Mouse (Mus musculus): ENCODE data around the gene Cradd.

Gene Cradd

DNA sequence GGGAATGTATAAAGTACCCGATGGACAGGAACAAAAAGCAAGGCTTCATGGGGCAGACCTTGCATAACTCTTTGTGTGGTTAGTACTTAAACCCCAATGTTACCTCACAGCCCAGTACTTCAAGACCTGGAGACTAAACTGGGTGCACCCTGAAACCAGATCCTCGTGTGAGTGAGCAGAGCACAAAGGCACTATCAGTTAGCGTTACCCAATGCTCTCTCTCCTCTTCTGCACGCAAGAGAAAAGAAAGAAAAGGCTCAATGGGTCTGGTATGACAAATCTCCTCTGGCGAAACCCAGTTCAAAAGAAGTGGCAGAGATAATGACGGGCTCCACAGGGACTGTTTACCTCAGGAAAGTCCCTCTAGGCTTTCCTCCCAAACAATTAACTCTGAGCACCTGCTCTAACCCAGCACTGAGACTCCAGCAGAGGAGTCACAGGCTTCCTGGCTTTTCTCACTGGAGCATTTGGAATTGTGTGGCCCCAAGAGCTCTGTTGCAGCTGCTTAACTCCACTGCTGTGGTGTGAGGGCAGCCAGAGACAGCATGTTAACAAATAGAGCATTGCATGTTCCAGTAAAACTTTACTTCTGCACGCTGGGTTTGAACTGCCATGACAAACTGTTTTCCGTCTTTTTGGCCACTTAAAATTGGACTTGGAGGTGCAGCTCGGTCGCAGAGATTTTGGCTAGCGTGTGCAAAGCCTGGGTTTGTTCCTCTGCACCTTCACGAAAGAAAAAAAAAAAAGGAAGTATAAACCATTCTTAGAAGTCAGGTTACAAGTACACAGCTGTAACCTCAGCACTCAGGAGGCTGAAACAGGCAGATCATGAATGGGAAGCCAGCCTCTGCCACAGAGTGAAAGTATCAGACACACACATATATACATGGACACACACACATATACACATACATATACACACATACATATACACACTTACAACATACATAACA is 21.4 kb downstream of the Cradd start:
- no peak for DNase-seq

DNA sequence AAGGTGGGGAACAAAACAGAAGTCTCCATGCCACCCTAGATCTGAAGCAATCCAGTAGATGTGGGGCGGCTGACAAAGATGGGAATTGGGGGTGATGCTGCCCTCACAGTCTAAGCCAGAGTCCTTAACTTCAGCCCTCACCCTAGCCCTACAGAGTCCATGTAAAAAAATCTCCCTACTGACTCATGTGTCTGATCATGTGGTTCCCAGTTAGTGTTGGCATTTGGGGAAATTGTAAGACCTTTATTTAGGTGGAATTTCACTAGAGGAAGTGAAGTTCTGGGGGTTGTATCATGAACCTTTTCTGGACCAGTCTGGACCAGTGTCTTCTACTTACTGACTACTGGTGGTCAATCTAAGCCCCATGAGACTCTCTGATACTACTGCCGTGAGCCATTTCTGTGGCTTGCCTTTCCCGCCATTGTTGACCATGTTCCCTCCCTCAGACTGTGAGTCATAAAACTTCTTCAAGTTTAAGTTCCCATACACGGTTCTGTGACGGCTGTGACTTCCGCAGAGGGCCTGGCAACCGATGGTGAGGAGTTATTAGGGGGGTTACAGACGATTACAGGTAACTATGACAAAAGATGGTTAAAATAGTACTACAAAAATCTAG is 23.6 kb downstream of the Cradd start:
- no peak for DNase-seq

DNA sequence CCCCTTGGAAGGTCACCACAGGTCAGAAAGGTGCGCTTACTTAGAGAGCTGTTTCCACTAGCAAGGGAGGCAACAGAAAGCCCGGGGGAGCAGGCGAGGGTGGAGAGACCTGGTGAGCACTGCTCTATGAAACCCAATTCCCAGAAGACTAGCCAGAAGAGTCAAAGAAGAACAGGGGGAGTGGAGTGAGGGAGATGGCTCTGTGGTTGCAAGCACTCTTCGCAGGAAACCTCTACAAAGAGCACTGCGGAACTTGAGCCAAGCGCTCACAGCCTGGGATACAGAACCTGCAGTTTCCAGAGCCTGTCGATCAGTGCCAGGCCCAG is 24.2 kb downstream of the Cradd start:
- DNase-seq: no peak

DNA sequence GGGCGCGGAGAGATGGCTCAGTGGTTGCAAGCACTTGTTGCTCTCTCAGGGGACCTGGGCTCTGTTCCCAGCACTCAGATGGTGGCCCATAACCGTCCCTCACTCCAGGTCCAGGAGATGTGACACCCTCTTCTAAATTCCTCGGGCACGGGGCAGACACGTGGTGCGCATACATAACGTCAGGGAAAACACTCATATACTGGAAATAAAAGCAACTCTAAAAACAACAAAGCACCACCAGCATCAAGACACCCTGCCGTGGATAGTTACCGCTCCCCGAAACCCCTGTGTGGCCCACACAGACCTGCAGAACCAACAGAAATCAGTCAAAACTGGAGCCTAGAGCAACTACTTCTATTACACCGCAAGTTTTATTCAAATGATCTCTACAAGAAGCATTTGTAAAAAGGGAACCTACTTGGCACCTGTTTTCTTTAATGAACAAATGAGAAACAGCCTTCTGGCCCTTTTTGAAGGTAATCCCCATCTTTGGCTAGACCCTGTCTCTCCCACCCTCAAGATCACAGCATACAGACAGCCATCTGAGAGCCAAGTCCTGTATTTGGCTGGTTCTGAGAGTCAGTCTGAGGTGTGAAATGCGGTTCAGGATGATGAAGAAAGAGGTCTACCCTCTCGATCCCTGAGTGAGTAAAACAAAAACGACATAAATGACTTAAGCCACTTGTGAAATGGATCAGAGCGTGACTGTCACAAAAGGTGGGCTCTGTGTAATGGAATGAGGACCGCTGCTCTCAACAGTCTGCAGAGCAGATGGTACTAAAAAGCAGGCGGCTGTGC is 24.7 kb downstream of the Cradd start:
- no peak for DNase-seq

DNA sequence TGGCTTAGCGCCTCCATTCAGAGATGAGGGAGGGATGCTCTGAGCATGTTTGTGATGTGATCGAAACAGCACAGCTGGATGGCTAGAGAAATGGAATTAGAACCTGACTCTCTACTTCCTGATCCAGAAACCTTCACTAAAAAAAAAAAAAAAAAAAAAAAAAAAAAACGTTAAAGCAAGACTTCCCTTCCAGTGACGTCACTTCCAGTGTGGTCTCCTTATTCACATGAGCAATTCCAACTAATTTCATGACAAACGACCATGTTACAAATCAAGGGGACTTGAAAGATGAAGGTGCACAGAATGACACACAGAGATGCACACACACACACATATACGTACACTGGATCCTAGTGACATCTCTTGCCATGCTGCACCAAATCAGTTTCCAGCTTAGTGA is 25.4 kb downstream of the Cradd start:
- DNase-seq: no peak

DNA sequence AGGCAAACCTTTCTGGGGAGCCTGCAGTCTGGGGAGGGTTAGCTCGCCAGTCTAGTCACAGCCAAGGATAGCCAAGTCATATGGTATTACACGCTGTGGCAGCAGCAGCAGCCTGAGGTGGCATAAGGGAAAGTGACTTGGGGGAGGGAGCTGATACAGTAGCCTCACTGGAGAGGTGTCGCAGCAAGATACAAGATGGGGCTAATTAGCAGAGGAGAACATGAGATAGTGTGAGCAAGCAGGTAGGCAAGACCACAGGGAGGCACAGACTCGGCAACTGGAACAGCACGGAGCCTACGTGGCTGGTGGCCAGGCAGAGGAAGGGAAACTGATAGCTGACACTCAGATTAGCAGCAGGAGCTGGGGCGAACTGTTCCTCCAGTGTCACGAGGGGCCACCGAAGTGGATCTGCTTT is 26.2 kb downstream of the Cradd start:
- DNase-seq: no peak

DNA sequence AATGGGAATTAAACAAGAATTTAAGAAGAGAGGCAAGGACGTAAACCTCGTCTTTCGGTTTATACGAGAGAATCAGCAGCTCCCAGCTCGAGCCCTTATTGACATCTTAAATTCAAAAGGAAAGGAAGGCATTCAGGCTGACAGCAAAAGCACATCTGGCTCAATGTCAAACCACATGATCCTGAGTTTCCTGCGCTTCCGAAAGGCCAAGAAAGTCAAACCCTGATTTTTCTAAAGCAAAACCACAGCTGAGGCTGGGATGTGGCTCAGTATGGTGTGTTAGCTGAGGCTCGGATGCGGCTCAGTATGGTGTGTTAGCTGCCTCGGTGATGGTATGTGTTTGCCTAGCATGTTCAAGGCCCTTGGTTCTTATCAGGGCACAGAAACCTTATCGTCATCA is 26.9 kb downstream of the Cradd start:
- no peak for DNase-seq

DNA sequence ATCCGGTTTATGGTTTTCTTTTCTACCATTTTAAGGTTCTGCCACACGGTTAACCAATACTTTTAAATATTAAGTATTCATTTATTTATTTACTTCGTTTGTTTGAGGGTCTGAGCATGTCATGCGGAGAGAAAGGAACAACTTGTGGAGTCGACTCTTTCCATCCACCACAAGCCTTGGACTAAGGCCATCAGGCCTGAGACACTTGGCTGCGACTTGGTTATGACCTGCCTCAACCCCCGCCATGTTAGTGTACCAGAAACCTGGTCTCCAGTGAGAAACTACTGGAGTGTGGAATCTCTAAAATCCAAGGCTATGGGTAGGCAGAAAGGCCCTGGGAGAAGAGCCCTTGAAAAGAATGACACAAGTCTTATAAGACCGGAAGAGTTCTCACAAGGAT is 30.7 kb downstream of the Cradd start:
- DNase-seq: no peak

DNA sequence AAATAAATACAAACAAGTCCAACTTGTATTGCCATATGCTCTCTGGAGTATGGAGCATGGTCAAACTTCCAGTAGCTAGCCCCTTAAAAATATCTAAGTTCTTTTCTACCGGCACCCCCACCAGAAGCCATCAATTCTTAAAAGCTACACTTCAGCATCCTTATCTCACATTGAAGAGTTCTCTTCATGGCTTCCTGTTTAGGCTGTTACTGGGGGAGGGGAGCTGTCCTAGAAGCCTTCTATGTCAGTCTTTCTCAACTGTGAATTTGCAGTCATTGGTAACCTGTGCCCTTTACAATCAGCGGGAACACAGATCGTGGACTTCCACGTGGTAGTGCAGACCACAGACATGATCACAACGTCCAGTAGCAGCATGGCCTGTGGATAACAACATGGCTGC is 31.7 kb downstream of the Cradd start:
- no peak for DNase-seq

DNA sequence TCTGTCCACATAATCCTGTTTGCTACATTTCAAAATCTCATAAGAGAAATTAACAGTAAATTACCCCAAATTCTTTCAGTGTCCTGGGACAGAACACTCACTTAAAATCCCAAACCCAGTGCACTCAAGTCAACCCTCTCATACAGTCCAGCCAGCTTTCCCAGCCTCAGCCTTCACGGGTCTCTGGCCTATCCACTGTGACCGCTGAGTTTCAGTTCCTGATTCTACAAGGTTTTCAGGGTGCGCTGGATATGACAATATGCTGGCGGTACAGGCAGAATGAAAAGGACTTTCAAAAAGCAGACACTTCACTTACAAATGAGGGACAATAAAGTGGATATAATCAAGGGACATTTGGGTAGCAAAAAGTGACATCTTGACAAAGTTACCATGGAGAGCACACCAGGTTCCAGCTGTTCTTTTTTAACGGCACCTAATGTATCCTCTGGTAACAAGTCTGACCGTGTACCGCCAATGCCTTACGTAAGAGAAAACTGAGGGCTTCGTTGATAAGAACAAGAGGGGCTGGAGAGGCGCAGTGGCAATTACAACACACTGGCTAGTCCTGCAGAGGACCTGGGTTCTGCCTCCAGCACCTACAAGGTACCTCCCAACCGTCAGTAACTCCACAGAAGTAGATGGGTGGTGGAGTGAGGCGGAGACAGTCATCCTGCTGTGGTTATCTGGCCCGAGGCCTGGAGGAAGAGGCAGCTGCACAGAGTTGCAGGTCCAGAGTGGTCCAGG is 32.6 kb downstream of the Cradd start:
- no peak for DNase-seq

DNA sequence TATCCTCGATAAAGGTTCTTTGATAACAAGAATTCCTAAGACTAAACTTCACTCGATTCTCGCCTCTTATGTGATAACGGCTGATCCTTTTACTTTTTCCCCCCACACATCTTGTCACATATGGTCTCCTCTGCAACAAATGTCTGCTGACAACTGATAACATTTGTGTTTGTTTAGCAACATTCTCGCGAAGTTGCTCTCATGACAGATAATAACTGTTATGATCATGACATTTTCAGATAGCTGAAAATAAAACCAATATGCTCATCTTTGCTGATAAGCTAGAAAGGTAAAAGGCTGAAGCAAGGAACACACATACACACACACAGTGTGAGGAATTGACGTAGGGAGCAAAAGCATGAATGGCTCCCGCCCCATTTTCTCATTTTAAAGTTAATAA is 34.1 kb downstream of the Cradd start:
- no peak for DNase-seq

DNA sequence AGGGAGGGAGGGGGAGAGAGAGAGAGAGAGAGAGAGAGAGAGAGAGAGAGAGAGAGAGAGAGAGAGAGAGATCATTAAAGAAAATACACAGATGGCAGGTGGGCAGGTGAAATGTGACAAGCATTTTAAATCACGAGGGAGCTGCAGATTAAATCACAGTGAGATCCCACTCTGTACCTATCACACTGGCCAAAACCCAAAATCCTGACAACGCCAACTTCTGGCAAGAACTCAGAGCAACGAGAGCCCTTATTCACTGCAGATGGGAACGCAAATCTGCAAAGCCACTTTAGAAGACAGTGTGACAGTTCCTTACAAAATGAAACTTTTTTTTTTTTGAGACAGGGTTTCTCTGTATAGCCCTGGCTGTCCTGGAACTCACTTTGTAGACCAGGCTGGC is 35.7 kb downstream of the Cradd start:
- DNase-seq: no peak

DNA sequence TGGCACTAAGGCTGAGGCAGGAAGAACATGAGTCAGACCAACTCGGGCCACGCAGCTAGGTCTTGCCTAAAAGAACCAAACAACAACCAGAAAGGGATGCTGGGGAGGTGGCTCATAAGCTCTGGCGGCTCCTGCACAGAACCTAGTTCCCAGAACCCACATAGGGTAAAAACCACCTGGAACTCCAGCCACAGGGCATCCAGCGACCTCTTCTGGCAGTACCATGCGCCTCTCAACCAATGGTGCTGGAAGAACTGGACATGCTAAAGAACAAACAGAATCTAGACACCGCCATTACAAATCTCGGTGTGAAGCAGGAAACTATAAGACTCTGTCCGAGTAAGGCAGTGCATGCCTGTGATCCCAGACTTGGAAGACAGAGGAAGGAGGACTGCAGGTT is 36.6 kb downstream of the Cradd start:
- DNase-seq: no peak

DNA sequence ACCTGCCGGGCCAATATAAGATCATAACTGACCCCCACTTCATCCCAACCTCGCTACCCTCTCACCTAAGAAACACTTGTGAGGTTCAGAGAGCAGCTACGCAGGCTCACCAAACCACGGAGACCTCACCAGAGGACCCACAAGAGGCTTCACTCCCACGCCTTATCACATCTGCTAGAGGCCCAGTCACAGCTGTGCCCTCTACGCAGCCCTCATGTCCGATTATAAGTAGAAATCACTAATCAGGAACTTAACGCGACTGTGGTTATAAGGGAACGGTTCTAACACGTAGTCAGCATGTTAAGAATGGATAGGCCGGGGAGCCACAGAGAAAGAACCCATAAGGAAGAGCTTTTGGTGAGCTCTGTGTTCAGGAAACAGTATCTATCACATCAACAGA is 40.5 kb downstream of the Cradd start:
- DNase-seq: no peak

DNA sequence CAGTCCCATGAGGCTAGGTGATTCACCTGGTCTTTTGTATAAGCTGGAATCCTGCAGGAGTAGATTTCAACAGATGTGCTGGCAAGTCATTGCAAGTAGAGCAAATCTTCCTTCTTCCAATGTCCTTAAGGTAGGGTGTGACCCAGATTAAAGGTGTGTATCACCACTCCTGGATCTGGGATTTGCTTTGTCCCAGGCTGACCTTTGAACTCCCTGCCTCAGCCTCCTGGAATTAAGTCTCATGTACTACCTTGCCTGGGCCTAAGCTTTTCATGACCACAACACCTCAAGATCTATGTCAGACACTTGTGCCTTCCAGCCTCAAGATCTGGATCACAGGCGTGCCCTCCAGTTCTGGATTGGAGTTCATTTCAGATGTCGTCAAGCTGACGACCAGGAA is 41.9 kb downstream of the Cradd start:
- no peak for DNase-seq

DNA sequence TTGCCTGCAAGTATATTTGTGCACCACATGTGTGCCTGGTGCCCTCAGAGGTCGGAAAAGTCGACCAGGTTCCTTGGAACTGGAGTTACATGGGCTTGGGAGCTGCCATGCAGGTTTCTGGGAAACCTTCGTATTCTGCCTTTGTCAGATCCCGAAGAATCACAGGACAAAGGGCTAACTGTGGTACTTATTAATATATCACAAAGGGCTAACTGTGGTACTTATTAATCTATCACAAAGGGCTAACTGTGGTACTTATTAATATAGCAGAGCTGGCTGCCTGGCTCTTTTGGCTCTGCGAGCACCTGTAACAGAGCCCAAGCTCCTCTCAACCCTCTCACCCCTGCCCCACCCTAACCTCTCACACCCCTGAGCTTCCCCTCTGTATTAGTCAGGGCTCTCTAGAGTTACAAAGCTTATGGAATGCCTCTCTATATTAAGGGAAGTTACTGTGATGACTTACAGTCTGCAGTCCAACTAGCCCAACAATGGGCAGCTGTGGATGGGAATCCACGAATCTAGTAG is 42.4 kb downstream of the Cradd start:
- no peak for DNase-seq

DNA sequence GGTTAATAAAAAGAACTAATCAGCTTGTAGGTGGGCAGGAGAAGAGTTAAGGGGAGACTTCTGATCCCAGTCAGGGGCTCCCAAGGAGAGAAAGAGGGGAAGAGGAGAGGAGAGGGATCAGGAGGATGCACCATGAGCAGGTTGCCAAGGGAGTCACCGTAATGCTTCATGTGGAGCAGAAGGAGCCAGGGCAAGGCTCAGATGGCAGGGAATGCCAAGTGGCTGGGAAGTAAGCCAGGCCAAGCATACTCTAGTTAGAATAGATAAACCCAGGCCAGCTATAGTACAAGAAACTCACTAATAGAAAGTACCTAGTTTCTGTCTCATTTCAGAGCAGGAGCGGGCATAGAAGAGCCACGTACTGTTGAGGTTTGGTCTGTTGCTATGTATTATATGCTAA is 43.6 kb downstream of the Cradd start:
- DNase-seq: no peak

DNA sequence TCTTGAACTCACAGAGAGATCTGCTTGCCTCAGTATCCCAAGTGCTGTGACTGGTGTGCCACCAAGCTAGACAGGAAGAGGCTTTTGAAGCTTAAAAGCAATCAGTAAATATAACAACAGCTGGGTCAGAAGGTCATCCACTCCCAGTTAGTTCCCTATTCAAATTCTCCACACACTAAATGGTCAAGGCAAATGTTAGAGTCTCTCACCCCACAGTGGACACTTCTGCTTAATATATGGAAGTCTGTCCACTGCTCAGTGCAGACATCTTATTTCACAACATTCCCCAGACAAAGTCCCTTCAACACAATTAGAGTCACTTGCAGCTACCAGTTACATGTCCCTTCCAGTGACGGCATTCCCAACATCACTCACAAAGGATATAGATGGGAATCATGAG is 44.5 kb downstream of the Cradd start:
- no peak for DNase-seq

DNA sequence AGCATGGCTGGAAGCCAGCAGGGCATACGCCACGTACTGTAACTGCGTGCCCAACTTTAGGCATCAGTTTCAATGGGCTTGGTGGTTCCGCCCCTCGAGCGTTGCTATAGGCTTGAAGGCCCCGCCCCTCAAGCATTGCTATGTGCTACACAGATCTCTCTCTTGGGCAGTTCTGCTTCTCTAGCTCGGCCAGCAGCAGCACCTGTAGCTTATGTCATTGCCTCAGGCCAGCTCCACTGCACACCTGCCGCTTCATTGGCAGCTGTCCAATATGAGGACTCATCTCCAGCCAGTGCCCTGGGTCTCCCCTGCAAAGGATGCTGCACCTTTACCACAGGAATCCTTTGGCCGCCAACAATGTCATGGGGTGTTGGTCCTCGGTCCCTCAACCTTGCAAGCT is 45.8 kb downstream of the Cradd start:
- DNase-seq: no peak

DNA sequence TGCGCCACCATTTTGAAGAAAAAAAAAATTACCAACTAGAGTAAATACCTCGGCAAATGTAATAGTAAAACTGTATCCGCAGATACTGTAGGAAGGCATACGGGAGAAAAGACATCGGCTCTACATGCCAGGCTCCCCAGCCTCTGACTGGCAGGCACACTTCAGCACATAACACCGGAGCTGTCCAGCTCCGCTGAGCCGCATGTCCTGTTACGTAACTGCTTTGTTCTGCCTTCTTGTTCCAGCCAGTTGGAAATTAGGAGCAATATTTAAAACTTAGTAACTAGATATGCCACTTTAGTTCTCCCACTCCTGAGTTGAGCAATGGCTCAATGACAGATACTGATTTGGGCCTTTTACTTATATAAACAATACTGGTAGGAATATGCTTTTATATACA is 48.4 kb downstream of the Cradd start:
- no peak for DNase-seq

DNA sequence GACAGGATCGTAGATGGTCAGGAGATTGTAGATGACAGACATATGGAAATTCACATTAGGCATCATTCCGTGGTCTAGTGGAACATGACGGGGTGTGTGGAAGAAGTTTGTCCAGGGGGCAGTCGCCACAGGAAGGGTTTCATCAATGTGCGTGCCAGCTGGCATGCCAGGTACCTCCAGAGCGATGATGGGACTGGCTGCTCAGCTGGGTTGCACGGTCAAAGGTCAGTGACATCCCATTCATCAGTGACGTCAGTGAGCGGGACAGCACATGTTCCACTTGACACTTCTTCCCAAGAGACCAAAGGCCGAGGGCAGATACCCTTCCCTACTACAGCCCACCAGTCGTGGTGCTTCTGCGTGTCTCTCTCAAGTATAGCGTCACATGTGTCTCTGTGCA is 50.7 kb downstream of the Cradd start:
- no peak for DNase-seq

DNA sequence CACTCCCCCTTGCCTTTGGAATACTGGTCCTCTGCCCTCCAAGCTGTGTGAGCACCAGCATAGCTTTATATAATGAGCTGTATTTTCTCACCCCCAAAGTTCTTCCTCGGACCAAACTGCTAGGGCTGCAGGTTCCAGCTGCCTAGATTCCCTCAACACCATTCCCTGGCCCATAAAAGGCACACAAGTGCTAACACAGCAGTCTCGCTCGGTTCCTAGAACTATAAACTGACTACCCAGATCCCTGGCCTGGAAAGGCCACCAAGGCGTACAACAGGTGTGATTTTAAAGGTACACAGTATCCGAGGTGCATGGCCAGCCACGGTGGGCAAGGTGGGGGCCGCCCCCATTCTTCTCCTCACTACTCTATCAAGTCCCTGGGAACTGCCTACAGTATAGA is 54.8 kb downstream of the Cradd start:
- DNase-seq: no peak

DNA sequence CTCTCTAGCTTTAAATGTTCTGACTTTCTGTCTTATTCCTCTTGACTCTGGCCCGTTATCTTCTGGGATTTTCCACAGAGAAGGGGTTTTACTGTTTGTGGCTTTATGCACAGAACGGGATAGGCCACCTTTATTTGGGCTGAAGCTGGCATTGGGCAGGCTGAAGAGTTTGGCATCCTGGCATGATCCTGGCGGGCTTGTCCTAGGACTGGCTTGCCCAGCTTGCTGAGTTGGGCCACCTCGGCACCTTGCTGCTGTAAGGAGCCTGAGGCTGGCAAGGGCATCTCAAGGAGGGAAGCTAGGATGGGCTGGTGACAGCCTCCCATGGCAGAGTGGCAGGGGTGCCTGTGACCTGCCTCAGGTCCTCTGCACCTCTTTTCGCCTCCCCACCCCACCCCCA is 55.6 kb downstream of the Cradd start:
- DNase-seq: no peak

Data from right cerebral cortex, postnatal 4 days (tissue).